Mouse (Mus musculus): ENCODE measurements at regions not wholly inside any gene's neighbourhood (a gene's known extent, or its start where the extent isn't known, plus 50 kb on each side); places are given as distances from the start of the nearest gene placed in this dataset.

DNA sequence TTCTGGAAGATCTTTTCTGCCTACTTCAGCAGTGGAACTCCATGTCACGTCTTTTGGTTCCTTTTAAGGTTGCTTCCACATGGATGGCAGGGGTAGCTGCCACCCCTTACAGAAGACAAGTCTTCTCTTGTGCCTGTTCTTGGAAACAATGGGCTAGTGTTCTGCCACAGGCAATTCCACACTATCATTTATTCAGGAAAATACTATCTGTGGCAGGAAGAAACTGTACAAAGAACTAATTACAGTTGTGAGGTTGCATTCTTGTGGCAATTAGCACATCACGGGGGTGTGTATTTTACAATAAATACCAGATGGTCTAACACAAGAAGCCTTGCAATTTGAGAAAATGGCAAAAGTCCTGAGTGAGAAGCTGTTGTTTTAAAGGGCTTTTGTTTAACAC, 489.8 kb downstream of the Ccdc50 start:
- DNase-seq (ENCODE audit: low read depth, low spot score): peak; percentile 7

DNA sequence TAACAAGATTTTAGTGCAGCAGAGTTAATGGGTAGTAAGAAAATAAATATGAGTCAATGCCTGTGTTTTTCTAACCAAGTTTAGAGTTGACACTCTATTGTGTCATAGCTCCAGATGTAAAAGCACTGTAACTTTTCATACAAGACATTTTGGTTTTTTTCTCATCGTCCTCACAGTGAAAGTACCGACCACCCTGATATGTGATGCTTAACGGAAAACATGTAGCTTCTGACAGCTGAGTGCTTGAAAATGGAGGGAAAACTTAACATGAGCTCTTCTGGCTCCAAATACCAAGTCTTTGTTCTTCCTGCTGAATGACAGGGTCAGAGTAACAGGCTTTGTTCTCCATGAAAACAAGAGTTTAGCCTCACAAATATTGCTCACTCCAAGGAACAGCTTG, 490.3 kb downstream of the Ccdc50 start:
- peak; percentile 2 for DNase-seq (ENCODE audit: low read depth, low spot score)

DNA sequence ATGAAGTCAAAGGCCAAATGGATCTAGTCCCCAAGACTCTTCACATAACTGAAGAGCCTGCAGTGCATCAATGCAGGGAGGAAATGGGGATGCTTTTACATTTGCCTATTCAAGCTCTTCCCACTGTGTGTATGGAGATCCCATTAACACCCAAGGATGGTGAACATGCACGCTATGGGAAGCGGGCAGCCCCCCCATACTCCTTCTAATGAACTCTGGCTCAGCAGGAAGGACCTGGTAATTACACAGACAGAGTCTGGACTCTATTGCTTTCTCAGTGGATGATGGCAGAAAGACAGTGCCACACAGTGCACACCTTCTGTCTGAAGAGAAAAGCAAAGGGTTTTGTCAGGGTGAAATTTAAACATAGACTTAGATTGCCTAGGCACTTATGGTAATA, 495.7 kb downstream of the Ccdc50 start:
- no peak for DNase-seq (ENCODE audit: low read depth, low spot score)

GRCm38 (mm10) chr16:27906036-27906435, 517.4 kb downstream of the Ccdc50 start:
- DNase-seq (ENCODE audit: low read depth, low spot score): no peak

GRCm38 (mm10) chr16:27915422-27915821, 526.8 kb downstream of the Ccdc50 start:
- DNase-seq (ENCODE audit: low read depth, low spot score): no peak

DNA sequence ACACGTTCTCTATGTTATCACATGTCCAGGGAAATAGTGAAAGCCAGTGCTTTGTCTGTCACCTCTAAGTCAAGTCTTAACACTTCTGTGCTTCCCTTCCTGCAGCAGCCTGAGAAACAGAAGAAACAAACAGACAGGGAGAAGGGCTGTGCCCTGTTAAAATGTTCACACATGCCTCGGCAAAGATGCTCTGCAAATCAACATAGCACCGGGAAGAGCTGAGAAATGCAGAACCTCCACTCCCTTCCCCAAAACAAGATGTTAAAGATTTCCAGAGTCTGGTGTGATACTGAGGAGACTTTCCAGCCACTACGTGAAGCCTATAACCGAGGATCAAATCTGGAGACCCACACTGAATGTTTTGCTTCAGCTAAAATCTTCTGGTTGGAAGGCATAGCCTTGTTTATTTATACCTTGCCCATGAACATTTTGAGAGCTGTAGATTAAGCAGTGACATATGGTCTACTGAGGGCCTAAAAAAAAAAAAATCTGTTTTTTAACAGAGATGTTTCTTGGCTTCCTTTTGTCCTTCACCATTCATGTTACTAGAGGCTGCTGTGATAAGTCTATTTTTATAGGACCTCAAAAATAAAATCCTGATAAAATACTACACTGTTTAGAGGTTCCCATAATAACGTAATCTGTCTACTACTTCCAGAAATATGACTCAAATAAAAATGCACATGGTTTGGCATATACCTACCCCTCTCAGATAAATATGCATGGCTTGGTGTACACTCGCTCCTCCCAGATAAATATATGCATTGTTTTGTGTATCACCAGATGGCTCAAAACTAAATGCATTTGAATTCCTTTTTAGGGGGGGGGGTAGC, 537.1 kb downstream of the Ccdc50 start:
- peak; percentile 13 for DNase-seq (ENCODE audit: low read depth, low spot score)

DNA sequence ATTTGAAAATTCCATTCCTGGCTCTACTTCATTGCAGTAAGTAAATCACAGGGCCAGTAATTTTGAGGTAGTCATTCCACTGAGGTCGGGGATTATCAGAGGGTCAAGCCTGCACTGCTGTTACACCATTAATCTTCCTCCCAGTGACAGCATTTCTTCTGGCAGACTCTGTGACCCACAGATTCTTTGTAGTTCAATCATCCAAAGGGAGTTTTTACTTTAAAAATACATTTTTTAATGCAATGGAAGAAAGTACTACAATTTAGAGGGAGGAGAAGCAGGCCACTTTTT, 537.6 kb downstream of the Ccdc50 start:
- DNase-seq (ENCODE audit: low read depth, low spot score): peak; percentile 71

- DNase-seq (ENCODE audit: low read depth, low spot score): no peak
Observed at GRCm38 (mm10) chr16:27949291-27949690, 560.6 kb downstream of the Ccdc50 start.

DNA sequence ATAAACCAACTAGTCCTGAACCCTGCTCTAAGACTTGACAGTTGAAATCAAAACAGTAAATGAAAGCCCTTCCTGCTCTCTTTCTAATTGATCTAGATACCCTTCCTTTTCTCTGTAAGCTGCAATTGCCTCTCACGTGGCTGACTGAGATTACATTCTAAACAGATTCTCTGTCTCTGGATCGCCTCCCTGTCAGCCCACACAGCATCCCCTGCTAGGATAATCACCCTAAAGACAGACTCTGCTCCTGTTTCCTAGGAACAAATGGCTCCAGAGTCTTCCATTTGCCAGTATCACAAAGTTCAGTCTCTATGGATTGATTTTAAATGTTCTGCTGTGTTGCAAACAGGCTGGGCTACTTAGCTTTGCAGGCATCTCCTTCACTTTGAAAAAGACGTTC, 561.1 kb downstream of the Ccdc50 start:
- DNase-seq (ENCODE audit: low read depth, low spot score): no peak

DNA sequence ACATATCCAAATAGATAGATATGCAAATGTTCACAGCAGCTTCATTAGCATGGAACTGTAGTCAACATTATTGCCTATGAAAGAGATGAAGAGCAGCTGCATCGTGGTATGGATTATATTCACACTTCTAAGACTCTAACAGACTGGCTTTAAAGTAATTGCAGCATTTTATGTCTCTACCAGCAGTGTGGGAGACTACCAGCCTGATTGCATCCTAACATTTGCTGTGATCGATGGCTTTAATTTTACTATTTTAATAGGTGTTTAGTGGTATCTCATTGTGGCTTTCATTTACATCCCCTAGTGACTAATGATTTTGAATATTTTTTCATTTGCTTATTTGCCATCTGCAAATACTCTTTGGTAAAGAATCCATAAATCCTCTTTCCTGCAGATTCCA, 574.1 kb downstream of the Ccdc50 start:
- DNase-seq (ENCODE audit: low read depth, low spot score): no peak

- no peak for DNase-seq (ENCODE audit: low read depth, low spot score)
Observed at GRCm38 (mm10) chr16:27978730-27979440, 590.2 kb downstream of the Ccdc50 start.

- DNase-seq (ENCODE audit: low read depth, low spot score): peak; percentile 23
Observed at GRCm38 (mm10) chr16:28015276-28015897, 626.7 kb downstream of the Ccdc50 start.

GRCm38 (mm10) chr16:28018311-28018710, 629.6 kb downstream of the Ccdc50 start:
- peak; percentile 14 for DNase-seq (ENCODE audit: low read depth, low spot score)

DNA sequence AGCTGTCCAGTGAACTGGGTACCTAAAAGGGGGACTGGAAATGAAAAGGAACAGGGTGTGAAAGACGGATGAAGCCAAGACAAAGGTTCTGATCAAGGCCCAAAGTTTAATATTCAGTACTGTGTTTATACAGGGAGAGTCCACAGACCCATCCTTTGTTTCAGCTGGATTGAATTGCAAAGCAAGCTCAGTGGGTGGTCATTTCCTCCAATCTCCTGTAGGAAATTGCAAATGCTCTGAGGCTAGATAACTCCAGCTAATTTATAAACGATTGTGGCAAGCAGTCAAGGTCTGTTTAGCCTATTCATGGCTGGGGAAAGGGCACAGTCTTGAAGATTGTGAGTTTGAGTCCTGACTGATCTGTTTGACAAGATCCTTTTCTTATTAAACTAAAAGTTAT, 650.3 kb downstream of the Ccdc50 start:
- DNase-seq (ENCODE audit: low read depth, low spot score): no peak

DNA sequence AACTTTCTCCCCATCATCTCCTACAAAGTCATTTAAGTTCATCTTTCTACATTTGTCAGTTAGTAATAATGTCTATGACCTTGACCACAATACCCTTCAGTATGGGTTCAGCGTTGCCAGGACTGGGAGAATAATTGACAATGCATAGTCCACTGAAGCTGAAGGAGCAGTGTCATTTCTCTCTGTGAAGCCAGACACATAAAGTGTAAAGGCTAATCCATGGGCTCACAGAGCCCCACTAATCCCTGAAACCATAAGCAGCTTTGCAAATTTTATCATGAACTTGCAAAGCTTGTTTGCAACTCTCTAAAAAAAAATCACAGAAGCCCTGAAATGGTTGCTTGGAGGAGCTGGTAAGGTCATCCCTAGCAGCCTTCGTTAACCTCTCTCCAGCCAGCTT, 654.4 kb downstream of the Ccdc50 start:
- no peak for DNase-seq (ENCODE audit: low read depth, low spot score)

DNA sequence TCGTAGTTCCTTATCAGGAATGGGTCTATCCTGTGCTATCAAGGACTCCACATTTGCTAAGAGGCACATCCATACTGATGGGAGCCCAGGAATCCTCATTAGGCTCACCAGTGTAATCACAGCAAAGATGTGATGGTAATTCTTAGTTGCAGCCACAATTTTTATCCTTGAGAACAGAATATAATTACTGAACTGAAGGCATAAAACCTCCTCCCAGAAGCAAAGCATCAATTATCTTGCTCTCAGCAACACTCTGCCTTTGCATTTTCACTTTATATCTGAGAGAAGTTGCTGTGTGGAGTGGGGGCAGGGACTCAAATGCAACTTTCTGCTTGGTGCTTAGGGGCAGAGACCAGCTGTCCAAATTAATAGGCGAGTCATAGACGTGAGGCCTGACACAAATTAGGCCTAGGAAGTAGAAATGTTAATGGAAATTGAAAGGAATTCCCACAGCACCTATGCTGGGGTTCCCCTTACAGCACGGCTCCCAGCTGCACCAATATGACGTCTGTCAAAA, 676.2 kb downstream of the Ccdc50 start:
- peak; percentile 4 for DNase-seq (ENCODE audit: low read depth, low spot score)

DNA sequence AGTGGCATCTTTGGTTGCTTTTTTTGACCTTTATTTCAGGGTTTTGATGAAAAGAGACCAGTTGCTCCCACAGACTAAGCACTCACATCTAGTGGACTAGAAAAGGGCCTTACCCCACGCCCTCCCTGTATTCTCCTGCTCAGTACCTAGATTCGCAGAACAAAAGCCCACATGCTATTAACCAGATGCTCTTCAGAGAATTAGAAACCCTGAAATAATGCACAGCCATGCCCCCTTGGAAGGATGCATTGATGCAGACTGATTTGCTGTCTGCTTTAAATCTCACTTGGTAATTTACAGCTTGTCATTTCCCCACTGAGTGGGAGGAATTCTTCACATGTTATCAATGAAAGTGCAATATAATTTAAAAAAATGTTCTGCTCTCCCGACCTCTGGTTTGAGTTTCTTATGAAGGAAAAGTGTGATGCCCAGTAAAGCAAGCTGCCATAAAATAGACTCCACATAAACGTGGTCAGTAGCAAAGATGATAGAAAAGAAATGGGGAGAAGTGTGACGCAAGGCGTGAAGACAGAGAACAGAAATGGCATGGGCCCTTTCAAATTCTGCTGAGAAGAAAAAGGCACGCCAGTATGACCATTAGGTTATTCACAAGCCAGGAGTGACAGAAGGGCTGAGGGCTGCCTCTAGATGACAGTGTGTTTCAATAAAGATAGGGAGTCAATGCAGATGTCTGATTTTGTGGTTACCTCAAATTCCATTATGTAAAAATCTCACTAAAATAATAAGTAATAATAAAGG, 669.8 kb downstream of the Fgf12 start:
- DNase-seq (ENCODE audit: low read depth, low spot score): peak; percentile 22

- DNase-seq (ENCODE audit: low read depth, low spot score): no peak
Observed at GRCm38 (mm10) chr16:28089489-28090134, 663.3 kb downstream of the Fgf12 start.

DNA sequence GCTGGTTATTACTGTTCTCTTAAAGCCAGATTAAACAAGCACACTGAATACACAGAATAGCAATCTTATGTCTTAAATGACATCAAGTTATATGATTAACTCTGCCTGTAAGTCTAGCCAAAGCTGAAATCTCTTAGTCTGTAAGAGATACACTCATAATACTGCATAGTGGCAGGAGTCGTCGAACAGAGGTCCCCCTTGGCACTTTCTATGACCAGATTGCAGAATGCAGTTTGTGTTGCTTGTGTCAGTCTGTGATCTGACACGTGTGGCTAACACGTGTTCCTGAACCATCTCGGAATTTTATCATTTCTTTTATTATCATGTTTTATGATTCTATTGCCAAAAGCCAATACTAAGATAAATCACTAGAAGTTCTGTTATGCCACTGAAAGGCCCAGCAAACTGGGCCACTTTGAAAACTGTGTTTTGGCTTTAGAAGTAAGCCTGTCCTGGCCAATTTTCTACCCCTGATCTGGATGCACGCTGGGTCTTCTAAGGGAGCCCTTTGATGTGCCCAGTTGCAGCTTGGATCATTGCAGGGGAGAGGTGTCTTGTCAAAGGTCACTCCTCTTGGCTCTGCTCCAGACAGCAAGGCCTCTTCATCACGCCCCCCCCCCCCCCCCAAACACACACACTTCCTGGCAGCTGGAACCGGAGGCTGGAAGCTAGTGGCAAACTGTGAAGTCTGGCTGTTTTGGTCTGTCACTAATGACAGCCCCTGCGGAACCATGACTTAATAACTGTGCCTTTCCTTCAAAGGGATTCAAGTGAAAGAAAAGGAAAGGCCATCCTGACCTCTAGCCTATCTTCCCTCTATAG, 648.4 kb downstream of the Fgf12 start:
- peak; percentile 65 for DNase-seq (ENCODE audit: low read depth, low spot score)

GRCm38 (mm10) chr16:28105085-28105484, 647.8 kb downstream of the Fgf12 start:
- DNase-seq (ENCODE audit: low read depth, low spot score): peak; percentile 39

Measured in mesoderm, embryonic 11.5 days (tissue).